Mouse (Mus musculus) CH12.LX (cell line): ENCODE data around the gene 9130019O22Rik.
A peak's percentile ranks its signal among the peaks of the same experiment; 100 is the strongest.

Source experiments
- CHD2 ChIP-seq: IDR thresholded peaks from 2 replicates; pipeline ENCODE4 v1.6.1; 2011; ENCODE audit warnings: low read length, improper control_type of control experiment
- CTCF ChIP-seq, 2 experiments: IDR thresholded peaks in 1 of 2; conservative IDR thresholded peaks in 1 of 2; 2 replicates each; pipeline ENCODE4 v1.5.1; 2011 to 2012; ENCODE audit warnings: low read depth in 2 of 2, low read length in 2 of 2, improper control_type of control experiment in 1 of 2, inconsistent platforms in 1 of 2, mild to moderate bottlenecking in 1 of 2, moderate library complexity in 1 of 2
- E2F4 ChIP-seq: IDR thresholded peaks from 2 replicates; pipeline ENCODE4 v1.6.1; 2011; ENCODE audit warnings: low read depth, low read length, improper control_type of control experiment; ENCODE audit not compliant: insufficient replicate concordance
- EP300 ChIP-seq: IDR thresholded peaks from 2 replicates; pipeline ENCODE4 v1.6.1; 2011; ENCODE audit warnings: low read length, improper control_type of control experiment
- HCFC1 ChIP-seq: IDR thresholded peaks from 2 replicates; pipeline ENCODE4 v1.6.1; 2012; ENCODE audit warnings: low read depth, mild to moderate bottlenecking, inconsistent platforms, low read length, improper control_type of control experiment
- JUN ChIP-seq: IDR thresholded peaks from 2 replicates; pipeline ENCODE4 v1.6.1; 2011; ENCODE audit warnings: low read depth, mild to moderate bottlenecking, low read length, improper control_type of control experiment, moderate library complexity; ENCODE audit not compliant: insufficient read depth
- MAZ ChIP-seq: IDR thresholded peaks from 2 replicates; pipeline ENCODE4 v1.6.1; 2012; ENCODE audit warnings: low read depth, mild to moderate bottlenecking, inconsistent platforms, low read length, improper control_type of control experiment, moderate library complexity
- NRF1 ChIP-seq: IDR thresholded peaks from 2 replicates; pipeline ENCODE4 v1.6.1; 2014; ENCODE audit warnings: low read depth, mild to moderate bottlenecking, inconsistent platforms, low read length, improper control_type of control experiment, moderate library complexity
- RCOR1 ChIP-seq: conservative IDR thresholded peaks from 2 replicates; pipeline ENCODE4 v1.6.1; 2012; ENCODE audit warnings: low read depth, mild to moderate bottlenecking, inconsistent platforms, low read length, improper control_type of control experiment
- SIN3A ChIP-seq: IDR thresholded peaks from 2 replicates; pipeline ENCODE4 v1.6.1; 2012; ENCODE audit warnings: low read length, improper control_type of control experiment, inconsistent platforms
- SMC3 ChIP-seq: IDR thresholded peaks from 2 replicates; pipeline ENCODE4 v1.6.1; 2011; ENCODE audit warnings: low read depth, low read length, improper control_type of control experiment
- ZC3H11A ChIP-seq: IDR thresholded peaks from 2 replicates; pipeline ENCODE4 v1.6.1; 2012; ENCODE audit warnings: low read depth, mild to moderate bottlenecking, inconsistent platforms, low read length, improper control_type of control experiment
- ZKSCAN1 ChIP-seq: IDR thresholded peaks from 2 replicates; pipeline ENCODE4 v1.6.1; 2012; ENCODE audit warnings: low read depth, inconsistent platforms, low read length, improper control_type of control experiment, borderline replicate concordance
- ZNF384 ChIP-seq: IDR thresholded peaks from 2 replicates; pipeline ENCODE4 v1.6.1; 2012; ENCODE audit warnings: low read depth, low read length, improper control_type of control experiment, inconsistent platforms

DNA sequence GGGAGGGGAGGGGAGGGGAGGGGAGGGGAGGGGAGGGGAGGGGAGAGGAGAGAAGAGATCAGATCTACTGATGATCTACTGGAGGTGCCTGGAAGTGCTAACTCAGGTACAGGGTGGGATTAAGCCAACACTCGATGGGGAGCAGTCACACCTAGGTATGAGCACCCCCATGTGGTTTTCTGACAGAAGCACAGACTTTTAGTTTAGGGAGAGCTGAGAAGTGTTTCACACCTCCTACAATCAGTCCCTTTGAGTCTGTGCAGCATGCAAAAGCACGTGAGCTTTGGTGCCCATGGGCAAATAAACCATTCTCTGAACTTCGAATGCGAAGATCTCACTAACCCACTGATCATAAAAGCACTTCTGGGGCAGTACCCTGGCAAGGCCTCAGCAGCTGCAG is 44.6 kb downstream of the 9130019O22Rik start:
- TF ChIP-seq EP300 (no peak), ZKSCAN1 (no peak), HCFC1 (no peak), CHD2 (no peak), CTCF (conservative IDR thresholded peaks at IDR 0.05 in 1 of 2, IDR thresholded peaks at IDR 0.05 in 1 of 2; ENCODE audit: low read depth in 2 of 2, low read length in 2 of 2) (peak in 1 of 2 experiments; percentile 77; a peak in 2 of 4 replicates), SMC3 (peak; percentile 49), NRF1 (no peak), JUN (no peak), E2F4 (no peak), RCOR1 (no peak), ZNF384 (no peak), ZC3H11A (no peak), MAZ (no peak), SIN3A (no peak)
